Mouse (Mus musculus): ENCODE measurements around the gene Smg8.
"Not testable (repeated sequence)": the region's sequence is repeated elsewhere in the genome, so short reads cannot be mapped to it uniquely, and the experiment has no call there.

The Smg8 gene

DNA sequence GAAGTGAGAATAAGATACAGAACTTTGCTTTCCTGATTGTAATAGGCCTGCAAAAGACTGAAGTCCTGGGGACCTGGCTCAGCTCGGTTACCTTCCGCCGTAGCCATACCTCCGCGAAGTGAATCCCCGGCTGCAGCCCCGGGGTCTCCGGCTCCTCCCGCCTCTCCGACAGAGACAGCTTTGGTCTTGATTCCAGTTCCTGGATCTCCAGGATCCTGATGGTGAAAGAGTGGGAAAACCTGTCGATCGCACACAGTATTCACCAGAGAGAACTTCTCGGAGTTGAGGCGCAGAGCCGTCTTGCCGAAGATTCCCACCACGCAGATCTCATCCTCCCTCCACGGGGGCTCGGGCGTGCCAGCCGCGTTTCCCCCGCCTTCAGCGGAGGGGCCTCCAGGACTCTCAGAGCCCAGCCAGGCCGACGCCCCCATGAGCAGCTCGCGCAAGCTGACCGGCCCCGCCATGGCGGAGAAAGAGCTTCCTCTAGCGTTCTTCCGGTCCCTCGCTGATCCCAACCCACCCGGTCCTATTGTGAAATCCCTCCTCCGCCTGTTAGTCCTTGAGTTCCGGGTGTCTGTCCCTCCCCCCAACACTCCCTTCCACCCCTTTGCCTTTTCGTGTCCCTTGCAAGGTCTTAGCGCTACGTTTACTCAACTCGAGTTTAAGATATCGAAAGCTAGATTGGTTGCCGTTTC, at the start of gene Smg8:
TSS of gene Smg8 (minus strand) at position 485 of the 695 bp plus-strand sequence.
- DNase-seq (ENCODE audit: low spot score in 2 of 2): peak; percentile 80 to 89

DNA sequence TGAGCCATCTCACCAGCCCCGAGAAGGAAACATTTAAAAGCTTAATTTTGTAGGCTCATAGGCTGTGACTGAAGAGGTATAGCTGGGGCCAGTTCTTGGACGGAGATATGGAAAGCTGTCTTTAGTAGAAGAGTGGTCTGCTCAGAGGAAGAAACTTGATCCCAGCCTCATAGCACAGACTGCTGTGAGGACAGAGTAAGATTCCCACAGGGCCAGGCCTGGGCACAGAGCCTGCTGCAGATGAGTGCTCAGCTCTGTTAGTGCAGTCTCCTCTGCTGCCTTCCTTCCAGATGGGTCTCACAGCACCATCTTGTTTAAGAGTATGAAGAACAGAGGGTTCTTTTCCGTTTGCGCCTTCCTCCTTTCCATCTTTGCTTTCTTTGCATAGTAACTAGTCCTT, 49.7 kb upstream of the Smg8 start:
- DNase-seq (ENCODE audit: low spot score in 2 of 2): no peak

DNA sequence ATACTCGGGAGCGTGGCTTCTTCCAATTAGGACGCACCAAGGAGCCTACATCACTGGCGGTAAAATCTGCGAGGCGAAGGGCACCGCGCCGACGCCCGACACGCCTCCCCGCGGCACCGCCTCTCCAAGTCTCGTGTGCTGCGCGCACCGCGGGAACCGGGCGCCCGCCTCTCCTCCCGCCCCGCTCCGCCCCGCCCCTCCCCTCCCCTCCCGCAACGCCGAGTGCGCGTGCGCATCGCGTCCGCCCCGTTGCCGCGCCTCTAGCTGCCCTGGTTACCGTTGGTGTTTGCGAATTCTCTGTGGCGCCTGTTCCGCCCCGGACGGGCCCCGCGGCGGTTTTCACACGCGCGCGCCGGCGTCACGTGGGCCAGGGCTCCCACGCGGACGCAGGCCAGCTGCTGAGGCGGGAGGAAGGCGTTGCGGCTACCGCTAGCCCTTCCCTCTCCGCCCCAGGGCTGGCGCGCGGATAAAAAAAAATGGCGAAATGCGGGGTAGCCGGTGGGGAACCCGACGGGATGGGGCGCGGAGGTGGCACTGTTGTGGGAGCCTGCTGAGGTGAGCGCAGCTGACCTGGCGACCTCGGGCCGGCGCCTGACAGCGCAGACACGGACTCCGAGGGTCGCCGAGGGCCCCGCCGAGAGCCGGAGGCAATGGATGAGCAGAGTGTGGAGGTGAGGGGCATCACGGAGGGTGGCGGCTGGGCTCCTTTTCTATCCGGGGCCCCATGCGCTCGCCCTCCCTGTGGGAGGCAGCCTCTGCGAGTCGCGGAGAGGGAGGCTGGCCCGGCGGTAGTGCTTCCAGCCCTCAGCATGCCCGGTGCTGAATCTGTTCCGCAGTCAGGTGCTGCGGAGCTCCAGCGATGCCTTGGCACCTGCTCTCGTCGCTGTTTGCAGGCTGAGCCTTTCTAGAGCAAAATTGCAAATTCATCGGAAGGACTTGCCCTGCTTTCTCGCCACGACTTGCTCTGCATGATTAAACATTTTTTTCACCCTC, 40.5 kb upstream of the Smg8 start, which contains the start of gene Trim37:
TSS of gene Trim37 (plus strand) at position 254 of the 993 bp plus-strand sequence.
- peak; percentile 83 to 92 for DNase-seq (ENCODE audit: low spot score in 2 of 2)

DNA sequence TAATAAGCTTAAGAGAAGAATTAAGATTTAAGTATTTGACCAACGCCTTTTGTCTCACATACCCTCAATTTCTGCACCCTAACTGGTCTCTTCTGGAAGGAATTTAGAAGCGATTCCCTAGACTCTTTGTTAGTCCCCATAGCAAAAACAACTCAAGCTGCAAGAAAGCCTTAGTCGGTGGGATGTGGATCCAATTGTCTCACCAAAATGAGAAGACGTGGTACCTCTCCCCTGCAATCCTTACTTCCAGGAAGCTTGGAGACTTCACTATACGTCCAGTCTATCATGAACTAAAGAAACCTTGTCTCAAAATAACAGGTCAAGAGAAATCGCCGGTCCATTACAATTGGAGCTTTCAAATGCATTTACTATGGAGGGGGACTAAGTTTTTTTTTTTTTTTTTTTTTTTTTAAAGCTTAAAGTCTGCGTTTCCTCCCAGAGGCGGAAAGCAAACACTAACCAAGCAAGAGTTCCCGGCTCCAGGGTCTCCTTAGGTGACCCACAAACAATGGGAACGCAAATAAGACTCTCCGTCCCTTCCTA, 39.8 kb upstream of the Smg8 start:
- DNase-seq (ENCODE audit: low spot score in 2 of 2): no peak

GRCm38 (mm10) chr11:87125562-87125961, 39.0 kb upstream of the Smg8 start:
- no peak for DNase-seq (ENCODE audit: low spot score in 2 of 2)

GRCm38 (mm10) chr11:87121864-87122263, 35.3 kb upstream of the Smg8 start:
- no peak for DNase-seq (ENCODE audit: low spot score in 2 of 2)

- no peak for DNase-seq (ENCODE audit: low spot score in 2 of 2)
Observed at GRCm38 (mm10) chr11:87110172-87110909, 23.8 kb upstream of the Smg8 start.

GRCm38 (mm10) chr11:87109519-87110171, 23.1 kb upstream of the Smg8 start:
- peak; percentile 41 to 76 for DNase-seq (ENCODE audit: low spot score in 2 of 2)

GRCm38 (mm10) chr11:87108755-87109518, 22.4 kb upstream of the Smg8 start, which contains the start of gene Ska2:
Ska2 (plus strand) TSS chr11:87109234.
- DNase-seq (ENCODE audit: low spot score in 2 of 2): peak; percentile 95 to 96

DNA sequence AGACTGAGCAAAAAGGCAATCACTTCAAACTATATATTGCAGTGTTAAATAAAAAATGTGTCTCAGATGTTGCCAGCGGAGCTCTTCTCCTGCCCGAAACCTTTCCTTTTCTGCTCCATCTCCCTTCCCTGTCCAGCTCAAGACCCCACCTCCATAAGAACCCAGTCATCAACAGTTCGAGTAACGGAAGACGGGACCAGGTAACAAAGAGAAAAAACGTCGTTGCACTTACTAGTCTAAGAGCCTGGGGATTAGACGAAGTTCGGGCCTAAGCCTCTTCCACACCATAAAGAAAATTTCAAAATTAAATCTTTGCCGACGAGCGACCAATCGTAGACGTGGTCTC, 21.8 kb upstream of the Smg8 start, which contains the start of gene Prr11:
TSS of gene Prr11 (minus strand) at position 300 of the 346 bp plus-strand sequence.
- DNase-seq (ENCODE audit: low spot score in 2 of 2): no peak

DNA sequence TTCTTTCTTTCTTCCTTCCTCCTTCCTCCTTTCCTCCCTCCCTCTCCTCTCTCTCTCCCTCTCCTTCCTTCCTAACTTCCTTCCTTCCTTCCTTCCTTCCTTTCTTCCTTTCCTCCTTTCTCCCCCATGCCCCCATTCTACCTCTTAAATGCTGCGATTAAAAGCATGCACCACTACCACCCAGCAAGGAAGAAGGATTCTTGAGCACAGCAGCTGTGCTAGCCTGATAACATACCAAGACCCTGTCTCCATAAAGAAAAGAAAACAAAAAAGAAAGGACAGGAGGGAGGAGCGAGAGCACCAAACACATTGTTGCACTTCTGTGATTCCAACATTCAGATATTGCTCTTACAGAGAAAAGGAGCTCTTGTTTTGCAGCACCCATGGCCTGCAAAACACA, 568 bp upstream of the Smg8 start:
- DNase-seq (ENCODE audit: low spot score in 2 of 2): no peak

- DNase-seq (ENCODE audit: low spot score in 2 of 2): no peak
Observed at GRCm38 (mm10) chr11:87085461-87085860, 1.1 kb downstream of the Smg8 start.

- DNase-seq (ENCODE audit: low spot score in 2 of 2): no peak
Observed at GRCm38 (mm10) chr11:87083712-87084111, 2.9 kb downstream of the Smg8 start.

- peak; percentile 84 to 92 for DNase-seq (ENCODE audit: low spot score in 2 of 2)
Observed at GRCm38 (mm10) chr11:87073866-87074440, 12.6 kb downstream of the Smg8 start, which contains the start of gene Gdpd1. Gdpd1 (minus strand) TSS chr11:87074062.

DNA sequence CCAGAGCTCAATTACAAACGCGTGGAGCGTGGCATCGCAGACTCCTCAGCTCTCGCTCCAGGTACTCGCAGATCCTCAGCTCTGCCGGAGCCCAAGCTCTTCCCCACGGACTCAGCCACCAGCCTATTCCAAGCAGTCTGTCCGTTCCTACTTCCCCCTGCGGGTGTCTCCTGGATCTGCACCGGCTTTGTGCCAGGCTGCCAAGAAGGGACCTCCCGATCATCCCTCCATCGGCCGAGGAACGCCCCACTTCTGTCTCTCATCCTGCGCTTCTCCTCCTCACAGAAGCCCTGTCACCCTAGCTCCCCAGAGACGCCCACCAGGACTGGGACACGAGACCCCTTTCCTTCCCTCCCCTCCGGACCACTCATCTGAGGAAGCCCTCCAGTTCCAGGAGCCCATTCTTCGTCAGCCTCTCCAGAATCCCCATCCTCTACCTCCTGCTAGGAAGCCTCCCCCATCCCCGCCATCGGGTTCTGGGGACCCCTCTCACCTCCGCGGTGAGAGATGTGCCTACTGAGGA, 13.2 kb downstream of the Smg8 start:
- peak; percentile 62 to 78 for DNase-seq (ENCODE audit: low spot score in 2 of 2)

- DNase-seq (ENCODE audit: low spot score in 2 of 2): no peak
Observed at GRCm38 (mm10) chr11:87062087-87062486, 24.5 kb downstream of the Smg8 start.

GRCm38 (mm10) chr11:87060410-87060809, 26.2 kb downstream of the Smg8 start:
- no peak for DNase-seq (ENCODE audit: low spot score in 2 of 2)

DNA sequence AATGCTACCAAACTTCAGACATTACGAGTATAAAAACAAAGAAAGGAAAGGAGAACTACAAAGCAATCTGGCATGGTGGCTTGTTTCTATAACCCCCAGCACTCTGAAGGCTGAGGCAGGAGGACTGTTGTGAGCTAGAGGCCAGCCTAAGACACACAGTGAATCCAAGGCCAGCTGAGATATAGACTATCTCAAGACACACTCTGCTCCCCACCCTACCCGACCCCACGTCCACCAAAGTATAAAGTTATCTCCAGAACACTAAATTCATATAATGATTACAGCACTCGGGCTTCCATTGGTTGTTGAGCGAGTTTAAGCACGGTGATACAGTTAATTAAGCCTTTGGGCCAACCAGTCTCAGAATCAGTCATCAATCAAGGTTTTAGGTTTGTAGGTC, 30.3 kb downstream of the Smg8 start:
- DNase-seq (ENCODE audit: low spot score in 2 of 2): no peak

DNA sequence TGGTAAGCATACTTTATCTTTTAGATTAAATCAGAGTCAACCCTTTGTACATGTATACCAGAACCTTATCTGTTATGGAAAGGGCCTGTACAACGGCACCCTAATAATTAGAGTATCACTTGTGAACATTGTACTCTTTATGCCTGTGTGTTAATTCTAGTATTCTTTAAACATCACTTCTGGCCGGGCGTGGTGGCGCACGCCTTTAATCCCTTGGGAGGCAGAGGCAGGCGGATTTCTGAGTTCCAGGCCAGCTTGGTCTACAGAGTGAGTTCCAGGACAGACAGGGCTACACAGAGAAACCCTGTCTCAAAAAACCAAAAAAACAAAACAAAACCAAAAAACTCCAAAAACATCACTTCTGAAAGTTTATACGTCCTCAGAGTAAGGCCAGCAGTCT, 37.7 kb downstream of the Smg8 start:
- DNase-seq (ENCODE audit: low spot score in 2 of 2): not testable (repeated sequence)
